Mouse (Mus musculus) adrenal gland, adult 8-10 months (tissue): ENCODE measurements at regions not wholly inside any gene's neighbourhood (a gene's known extent, or its start where the extent isn't known, plus 50 kb on each side); places are given as distances from the start of the nearest gene placed in this dataset.
A peak's percentile ranks its signal among the peaks of the same experiment; 100 is the strongest.

Experiments used
- DNase-seq: peaks from one replicate; pipeline ENCODE4 v3.0.0; 2022

GRCm38 (mm10) chr13:82187196-82187595 is 404.3 kb downstream of the Cetn3 start:
- DNase-seq, result no peak

DNA sequence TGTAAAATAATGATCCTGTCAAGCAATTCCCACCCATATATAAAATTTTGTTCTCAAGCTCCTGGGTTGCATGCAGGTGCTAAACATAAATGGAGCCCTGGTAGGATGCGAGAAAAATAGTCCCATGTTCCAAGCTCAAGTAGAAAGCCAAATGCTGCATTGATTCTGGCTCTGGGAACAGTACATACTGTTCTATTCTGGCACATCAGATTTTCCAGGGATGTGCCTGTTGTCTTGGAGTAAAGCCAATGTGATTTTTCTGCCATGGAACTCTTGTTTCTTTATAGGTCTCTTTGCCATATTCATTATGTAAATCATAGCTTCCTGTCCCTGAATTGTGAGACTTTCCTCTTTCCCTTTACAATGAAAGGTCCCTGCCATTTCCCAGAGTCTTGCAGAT is 417.9 kb downstream of the Cetn3 start:
- no peak for DNase-seq

- no peak for DNase-seq
Observed at GRCm38 (mm10) chr13:82225430-82225829, 442.6 kb downstream of the Cetn3 start.

DNA sequence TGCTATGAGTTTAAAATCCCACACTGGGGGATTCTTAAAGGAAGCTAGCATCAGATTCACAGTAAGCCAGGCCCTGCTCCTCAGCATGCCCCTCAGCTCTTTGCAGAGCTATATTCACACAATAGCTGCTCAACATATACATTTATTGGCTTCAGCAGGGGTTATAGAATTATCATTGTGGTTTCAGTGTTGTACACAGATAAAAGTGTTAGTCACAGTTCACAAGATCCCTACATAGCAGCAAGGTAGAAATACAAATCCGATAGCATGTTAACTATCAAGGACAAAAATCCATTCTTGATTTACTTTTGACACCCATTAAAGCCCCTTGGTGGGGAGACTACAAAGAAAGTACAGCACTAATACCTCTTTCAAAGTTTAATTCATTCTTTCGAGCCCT is 451.0 kb downstream of the Cetn3 start:
- DNase-seq, result no peak

DNA sequence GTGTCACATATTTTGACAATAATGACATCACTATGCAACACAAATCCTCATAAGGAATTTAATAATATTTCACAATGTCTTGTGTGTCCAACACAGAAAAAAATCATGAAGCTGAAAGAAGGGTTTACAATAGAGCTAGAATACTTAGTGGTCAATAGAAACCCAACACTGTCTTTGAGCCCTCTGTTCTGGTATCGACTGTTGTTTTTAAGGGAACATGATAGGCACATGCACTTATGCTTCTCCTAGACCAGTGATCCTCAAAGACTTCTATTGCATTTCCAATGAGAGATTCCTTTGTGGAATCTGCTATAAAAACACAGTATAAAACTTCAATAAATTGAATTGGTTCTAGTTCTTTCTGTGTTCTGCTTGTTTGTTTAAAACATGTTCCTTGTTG is 463.4 kb downstream of the Cetn3 start:
- no peak for DNase-seq

DNA sequence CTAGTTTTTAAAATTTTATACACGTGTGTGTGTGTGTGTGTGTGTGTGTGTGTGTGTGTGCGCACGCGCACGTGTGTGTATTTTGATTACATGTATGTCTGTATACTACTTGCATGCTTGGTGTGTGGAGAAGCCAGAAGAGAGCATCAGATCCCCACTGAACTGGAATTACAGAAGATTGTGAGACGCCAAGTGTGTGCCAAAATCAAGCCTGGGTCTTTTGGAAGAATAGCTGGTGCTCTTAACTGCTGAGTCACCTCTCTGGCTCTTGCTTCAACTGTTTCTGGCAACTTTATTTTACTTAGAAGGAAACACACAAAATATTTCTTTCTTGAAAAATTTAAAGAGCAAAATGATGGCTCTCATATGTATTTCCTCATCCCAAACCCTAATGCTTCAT is 467.5 kb downstream of the Cetn3 start:
- no peak for DNase-seq

- DNase-seq, result peak; percentile 12
Observed at GRCm38 (mm10) chr13:82258491-82258935, 475.6 kb downstream of the Cetn3 start.

- DNase-seq, result no peak
Observed at GRCm38 (mm10) chr13:82264236-82264635, 481.4 kb downstream of the Cetn3 start.

- DNase-seq, result no peak
Observed at GRCm38 (mm10) chr13:82265170-82265569, 482.3 kb downstream of the Cetn3 start.

- no peak for DNase-seq
Observed at GRCm38 (mm10) chr13:82265736-82266135, 482.9 kb downstream of the Cetn3 start.

DNA sequence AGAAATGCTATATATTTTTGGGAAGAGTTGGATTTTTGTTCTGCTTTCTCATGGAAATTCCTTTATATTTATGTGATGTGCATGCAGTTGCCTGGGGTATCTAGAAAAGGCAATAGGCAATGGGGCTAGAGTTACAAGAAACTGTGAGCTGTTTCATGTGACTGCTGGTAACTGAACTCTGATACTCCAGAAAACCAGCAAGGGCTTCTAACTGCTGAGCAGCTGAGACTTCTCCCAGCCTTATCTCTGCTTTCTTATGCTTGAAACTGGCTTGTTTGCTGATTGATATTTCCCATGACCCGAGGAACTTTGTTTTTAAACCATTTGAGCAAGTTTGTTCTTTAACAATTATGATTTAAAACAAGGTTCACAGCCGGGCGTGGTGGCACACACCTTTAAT is 491.9 kb downstream of the Cetn3 start:
- DNase-seq, result no peak

DNA sequence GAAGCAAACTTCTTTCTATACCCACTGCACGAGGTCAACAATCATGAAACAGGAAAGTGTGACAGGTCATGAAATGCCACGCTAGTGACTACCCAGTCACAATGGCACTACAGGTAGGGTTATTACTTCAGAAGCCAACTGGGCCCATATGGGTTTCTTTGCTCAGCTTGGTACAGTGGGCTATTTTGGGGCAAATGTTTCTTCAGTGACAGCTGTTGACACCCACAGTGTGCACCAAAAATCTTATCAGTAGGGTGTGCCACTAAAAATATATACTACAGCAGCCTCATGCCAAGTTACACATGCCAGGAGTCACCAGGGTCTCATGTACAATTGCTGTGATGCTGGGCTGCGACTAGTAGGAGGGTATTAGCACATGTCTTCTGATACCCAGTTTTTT is 493.1 kb downstream of the Cetn3 start:
- DNase-seq, result no peak

- no peak for DNase-seq
Observed at GRCm38 (mm10) chr13:82280744-82281143, 497.9 kb downstream of the Cetn3 start.

- DNase-seq, result no peak
Observed at GRCm38 (mm10) chr13:82295834-82296233, 513.0 kb downstream of the Cetn3 start.

DNA sequence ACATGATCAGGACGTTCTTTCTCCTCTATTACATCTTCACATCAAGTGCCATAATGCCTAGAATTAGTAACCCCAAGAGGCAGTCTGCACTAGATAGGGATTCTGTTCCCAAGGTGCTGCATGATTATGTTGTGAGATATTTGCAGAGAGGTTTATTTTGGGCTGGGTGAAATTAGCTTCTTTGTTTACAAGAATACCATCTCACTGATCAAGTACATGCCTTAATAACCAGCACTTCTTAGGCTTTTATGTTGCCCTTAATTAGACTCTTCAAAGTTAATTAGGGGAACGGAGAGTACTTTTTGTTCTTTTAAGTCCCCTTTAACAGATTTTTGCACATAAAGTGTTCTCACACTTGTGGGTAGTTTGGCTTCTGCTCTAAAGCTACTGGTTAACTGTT is 521.4 kb downstream of the Cetn3 start:
- DNase-seq, result no peak

GRCm38 (mm10) chr13:82305076-82305475 is 522.2 kb downstream of the Cetn3 start:
- no peak for DNase-seq

GRCm38 (mm10) chr13:82308336-82308735 is 525.5 kb downstream of the Cetn3 start:
- no peak for DNase-seq

- DNase-seq, result no peak
Observed at GRCm38 (mm10) chr13:82316573-82317202, 533.8 kb downstream of the Cetn3 start.

GRCm38 (mm10) chr13:82317203-82317580 is 534.3 kb downstream of the Cetn3 start:
- no peak for DNase-seq

DNA sequence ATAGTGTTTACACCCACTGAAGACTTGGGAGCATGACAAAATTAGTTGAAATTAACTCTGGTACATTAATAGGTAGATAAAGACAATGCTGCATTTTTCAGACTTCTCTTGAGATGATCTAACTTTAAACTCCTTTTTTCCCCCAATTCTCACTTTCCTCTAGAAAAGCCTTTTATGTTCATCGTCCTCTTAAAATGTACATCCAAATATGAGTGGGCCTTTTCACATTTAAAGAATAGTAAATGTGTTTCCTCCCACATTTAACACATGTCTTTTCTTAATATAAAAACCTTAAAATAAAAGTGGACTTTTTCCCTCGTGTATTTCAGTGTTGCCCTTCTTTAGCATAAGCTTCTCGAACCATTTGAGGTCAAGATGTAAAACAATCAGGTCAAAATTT is 535.5 kb downstream of the Cetn3 start:
- DNase-seq, result no peak

DNA sequence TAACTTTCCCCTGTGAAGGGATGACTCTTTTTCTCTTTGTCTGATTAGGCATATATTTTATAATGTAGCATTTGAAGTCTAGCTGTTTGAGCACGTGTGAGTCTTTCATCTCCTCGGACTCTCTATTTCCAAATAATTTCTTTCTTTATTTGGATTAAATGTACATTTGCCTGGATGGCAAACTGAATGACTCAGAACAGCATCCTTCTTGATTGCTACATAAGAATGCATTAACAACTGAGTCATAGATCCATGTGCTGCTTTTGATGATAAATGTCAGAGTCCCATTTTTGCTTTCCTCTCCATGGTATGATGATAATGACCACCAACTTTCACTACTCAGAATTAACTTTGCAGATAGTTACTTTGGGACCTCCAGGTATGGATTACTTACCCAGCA is 571.5 kb downstream of the Cetn3 start:
- DNase-seq, result no peak

DNA sequence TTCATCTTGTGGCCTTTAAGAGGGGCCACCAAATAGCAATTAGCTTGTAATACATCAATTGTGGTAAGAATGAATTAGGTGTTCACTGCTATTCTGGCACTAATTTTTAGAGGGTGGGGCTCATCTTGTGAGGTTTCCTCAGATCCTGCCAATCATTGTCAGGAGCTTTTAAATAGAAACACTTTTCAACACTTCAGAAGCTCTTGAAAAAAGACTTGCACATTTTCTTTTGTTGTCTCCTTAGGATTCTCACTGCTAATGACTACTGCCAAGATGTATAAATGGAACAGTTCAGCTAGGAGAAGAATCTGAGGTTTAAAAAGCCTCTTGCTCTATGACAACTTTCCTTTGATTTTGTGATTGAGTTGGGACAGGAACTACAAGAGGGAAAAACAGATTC is 572.4 kb downstream of the Cetn3 start:
- DNase-seq, result no peak

- DNase-seq, result no peak
Observed at GRCm38 (mm10) chr13:82359442-82359841, 576.6 kb downstream of the Cetn3 start.

DNA sequence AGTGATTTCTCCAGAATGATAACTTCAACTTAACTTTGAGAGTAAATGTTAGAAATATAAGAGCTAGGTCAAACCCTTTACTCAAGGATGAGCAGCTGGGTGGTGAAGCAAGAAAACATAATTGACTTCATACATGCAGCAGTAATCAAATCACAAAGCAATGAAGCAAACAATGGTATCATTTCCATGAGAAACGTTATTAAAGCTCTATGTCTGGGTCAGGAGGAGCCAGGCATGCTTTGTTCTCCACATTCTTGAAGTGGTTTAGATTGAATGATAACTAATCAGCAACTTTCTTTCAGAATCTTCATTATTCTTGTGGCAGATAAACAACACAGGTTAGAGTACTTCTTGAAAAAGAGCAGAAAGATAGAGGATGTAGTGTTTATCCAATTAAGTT is 577.8 kb downstream of the Cetn3 start:
- no peak for DNase-seq

- DNase-seq, result no peak
Observed at GRCm38 (mm10) chr13:82361379-82361778, 578.5 kb downstream of the Cetn3 start.
